Mouse (Mus musculus) limb, embryonic 13.5 days (tissue): Measurements from ENCODE around the gene Iffo1. TPM values are rescaled to one million over a fixed set of nuclear protein-coding genes. Genes with fewer than 3 reads are reported as not detected.

Source experiments
- ATAC-seq: fragments of 200-750 bp; cut with Nextera tagmentation; 2 replicates; pipeline ENCODE4 v1.8.0; 2017; ENCODE audit warnings: low read depth, moderate number of reproducible peaks, moderate TSS enrichment; ENCODE audit not compliant: low FRiP score
- H3K27ac ChIP-seq: fragments of 300-500 bp; sonication (generic); 2 replicates; pipeline ENCODE4 v1.5.1; 2015; ENCODE audit warnings: inconsistent platforms, mild to moderate bottlenecking, moderate library complexity
- H3K27me3 ChIP-seq: fragments of 300-500 bp; sonication (generic); 2 replicates; pipeline ENCODE4 v1.6.1; 2015; ENCODE audit warnings: mild to moderate bottlenecking, inconsistent platforms
- H3K36me3 ChIP-seq: fragments of 300-500 bp; sonication (generic); 2 replicates; pipeline ENCODE4 v1.6.1; 2015; ENCODE audit warnings: inconsistent platforms, mild to moderate bottlenecking, moderate library complexity
- H3K4me1 ChIP-seq: fragments of 300-500 bp; sonication (generic); 2 replicates; pipeline ENCODE4 v1.6.1; 2015; ENCODE audit warnings: inconsistent platforms
- H3K4me2 ChIP-seq: fragments of 300-500 bp; sonication (generic); replicated peaks from 2 replicates; pipeline ENCODE4 v1.6.1; 2015; ENCODE audit warnings: inconsistent platforms, mild to moderate bottlenecking, moderate library complexity
- H3K4me3 ChIP-seq: fragments of 300-500 bp; sonication (generic); 2 replicates; pipeline ENCODE4 v1.5.1; 2015; ENCODE audit warnings: moderate library complexity, mild to moderate bottlenecking, inconsistent platforms
- H3K9ac ChIP-seq: fragments of 300-500 bp; sonication (generic); 2 replicates; pipeline ENCODE4 v1.6.1; 2015; ENCODE audit warnings: mild to moderate bottlenecking, inconsistent platforms
- H3K9me3 ChIP-seq: fragments of 300-500 bp; sonication (generic); 2 replicates; pipeline ENCODE4 v1.6.1; 2016; ENCODE audit warnings: inconsistent platforms
- WGBS: fragments of 180-500 bp; shearing (Covaris S2); methylation state at CpG from one replicate; pipeline ENCODE4 v1.1.7; 2015; 5-methylcytosine and 5-hydroxymethylcytosine counted together
- polyA plus RNA-seq: library from polyadenylated mRNA; unstranded; fragments of >200 nt; fragmentation: Nextera tagmentation; extraction: Ambion mirVana; gene quantifications from 2 replicates; pipeline ENCODE4 v1.2.1, GENCODE M21; 2015

Iffo1 gene
- polyA plus RNA-seq, 1 experiment from 2014 or later, result 33.1 TPM

DNA sequence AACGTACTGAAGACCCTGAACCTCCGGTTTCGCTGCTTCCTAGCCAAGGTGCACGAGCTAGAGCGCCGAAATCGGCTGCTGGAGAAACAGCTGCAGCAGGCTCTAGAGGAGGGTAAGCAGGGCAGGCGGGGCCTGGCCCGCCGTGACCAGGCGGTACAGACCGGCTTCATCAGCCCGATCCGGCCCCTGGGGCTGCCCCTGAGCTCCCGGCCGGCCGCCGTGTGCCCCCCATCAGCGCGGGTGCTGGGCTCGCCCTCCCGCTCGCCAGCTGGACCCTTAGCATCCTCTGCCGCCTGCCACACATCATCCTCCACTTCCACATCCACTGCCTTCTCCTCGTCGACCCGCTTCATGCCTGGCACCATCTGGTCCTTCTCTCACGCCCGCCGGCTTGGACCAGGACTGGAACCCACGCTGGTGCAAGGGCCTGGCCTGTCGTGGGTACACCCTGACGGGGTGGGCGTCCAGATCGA, 474 bp downstream of the Iffo1 start:
- 1% methylated on average over 35 of the region's 35 CpGs for WGBS
- peak; percentile 49 for ATAC-seq
- H3K36me3 ChIP-seq, result peaks cover 42% of the 10 kb centered on the region
- peak overlapping the region; percentile 82 for H3K4me3 ChIP-seq
- H3K27ac ChIP-seq, result peak overlapping the region; percentile 94
- peak overlapping the region; percentile 96 for H3K9ac ChIP-seq
- H3K4me2 ChIP-seq, result peak overlapping the region; percentile 96
- H3K9me3 ChIP-seq, result no peaks in the 10 kb centered on the region
- no peaks in the 10 kb centered on the region for H3K27me3 ChIP-seq
- H3K4me1 ChIP-seq, result peaks cover 50% of the 10 kb centered on the region

GRCm38 (mm10) chr6:125146148-125146547, 1.1 kb downstream of the Iffo1 start:
- H3K36me3 ChIP-seq, result peaks cover 42% of the 10 kb centered on the region
- peak overlapping the region; percentile 94; the same call in 1 of the 2 replicates for H3K27ac ChIP-seq
- H3K9me3 ChIP-seq, result no peaks in the 10 kb centered on the region
- H3K4me2 ChIP-seq, result peak overlapping the region; percentile 96
- WGBS, result 47% methylated on average over 7 of the region's 7 CpGs
- H3K27me3 ChIP-seq, result no peaks in the 10 kb centered on the region
- peaks cover 50% of the 10 kb centered on the region for H3K4me1 ChIP-seq
- no peak for ATAC-seq
- peak overlapping the region; percentile 96 for H3K9ac ChIP-seq
- peak overlapping the region; percentile 82 for H3K4me3 ChIP-seq

DNA sequence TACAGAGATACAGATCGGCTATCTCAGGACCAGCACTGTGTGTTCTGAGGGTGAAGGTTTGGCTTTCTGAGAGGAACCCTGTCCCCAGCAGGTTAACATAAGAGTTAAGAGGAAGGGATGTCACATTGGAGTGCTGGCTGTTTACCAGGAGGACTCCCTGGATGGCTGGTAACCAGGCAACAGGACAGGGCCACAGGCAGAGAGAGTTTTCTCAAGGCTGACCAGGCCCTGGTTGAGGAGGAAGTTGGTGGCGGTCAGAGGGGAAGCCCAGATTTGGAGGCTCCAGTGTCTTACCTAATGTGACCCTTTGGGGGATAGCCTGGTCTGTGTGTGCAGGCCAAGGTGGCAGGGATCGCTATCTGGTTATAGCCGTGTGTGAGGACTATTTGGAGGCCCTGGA, 1.8 kb downstream of the Iffo1 start:
- 88% methylated on average over 4 of the region's 4 CpGs for WGBS
- Histone ChIP-seq H3K36me3 (peaks cover 41% of the 10 kb centered on the region), H3K4me3 (peak overlapping the region; percentile 82), H3K27ac (peak overlapping the region; percentile 94; the same call in 1 of the 2 replicates), H3K4me1 (peaks cover 50% of the 10 kb centered on the region), H3K9me3 (no peaks in the 10 kb centered on the region), H3K9ac (peak overlapping the region; percentile 96), H3K4me2 (peak overlapping the region; percentile 96), H3K27me3 (no peaks in the 10 kb centered on the region)
- no peak for ATAC-seq

DNA sequence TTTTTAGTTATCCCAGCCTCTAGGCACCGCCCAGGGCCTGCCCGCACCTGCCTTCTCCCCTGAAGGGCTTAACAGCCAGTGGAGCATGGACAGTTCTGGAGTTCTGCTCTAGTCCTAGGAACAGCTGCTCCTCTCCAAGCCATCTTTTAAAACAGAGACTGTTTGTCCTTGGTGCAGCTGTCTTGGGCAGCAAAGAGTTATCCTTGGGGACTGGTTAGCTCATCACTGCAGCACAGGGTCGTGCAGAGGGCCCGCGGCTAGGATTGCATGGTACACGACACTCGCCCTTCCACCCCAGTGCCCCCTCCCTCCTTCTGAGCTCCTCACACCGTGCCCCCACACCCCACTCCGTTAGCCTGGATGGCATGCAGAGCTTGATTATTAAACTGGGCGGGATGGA, 2.3 kb downstream of the Iffo1 start:
- WGBS, result 55% methylated on average over 10 of the region's 10 CpGs
- ATAC-seq, result peak; percentile 45
- Histone ChIP-seq H3K27ac (no peak overlapping the region), H3K4me3 (peak overlapping the region; percentile 82; the same call in 1 of the 2 replicates), H3K9ac (peak overlapping the region; percentile 96; the same call in 1 of the 2 replicates), H3K4me1 (peaks cover 50% of the 10 kb centered on the region), H3K36me3 (peaks cover 41% of the 10 kb centered on the region), H3K9me3 (no peaks in the 10 kb centered on the region), H3K27me3 (no peaks in the 10 kb centered on the region), H3K4me2 (peak overlapping the region; percentile 96)

GRCm38 (mm10) chr6:125148251-125148925, 3.3 kb downstream of the Iffo1 start:
- Histone ChIP-seq H3K4me1 (peaks cover 50% of the 10 kb centered on the region), H3K27ac (peak overlapping the region; percentile 73), H3K4me3 (peak overlapping the region; percentile 2; the same call in 1 of the 2 replicates), H3K9me3 (no peaks in the 10 kb centered on the region), H3K9ac (peak overlapping the region; percentile 51), H3K27me3 (no peaks in the 10 kb centered on the region), H3K36me3 (peaks cover 42% of the 10 kb centered on the region), H3K4me2 (peak overlapping the region; percentile 25)
- ATAC-seq, result no peak
- 71% methylated on average over 16 of the region's 18 CpGs for WGBS

DNA sequence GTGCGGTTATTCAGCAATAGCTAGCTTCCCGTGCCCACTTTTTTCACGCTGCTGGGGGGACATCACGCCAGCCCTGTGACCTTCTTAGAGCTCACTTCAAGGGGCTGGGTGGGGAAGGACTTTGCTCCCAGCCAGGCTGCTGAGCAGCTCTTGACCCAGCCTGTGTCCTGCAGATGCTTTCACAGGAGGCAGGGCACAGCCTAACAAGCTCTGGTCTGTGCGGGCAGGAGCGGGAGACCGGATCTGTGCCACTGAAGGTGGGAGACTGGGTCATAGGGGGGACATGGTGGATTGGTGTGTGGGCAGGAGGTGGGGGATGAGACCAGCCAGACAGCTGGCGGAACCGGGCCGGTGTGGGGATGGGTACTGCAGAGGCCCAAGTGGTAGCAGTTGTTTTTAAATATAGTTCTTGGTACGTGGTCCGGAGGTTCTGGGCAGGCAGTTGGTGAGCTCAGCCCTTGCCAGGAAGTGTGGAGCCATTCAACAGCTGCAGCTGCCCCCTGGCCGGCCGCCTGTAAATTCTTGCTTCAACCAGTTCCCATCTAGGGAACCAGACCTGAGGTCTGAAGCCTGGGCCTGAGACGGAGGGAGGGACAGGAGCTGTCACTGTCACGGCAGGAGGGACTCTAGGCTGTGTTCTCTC, 4.0 kb downstream of the Iffo1 start:
- H3K27me3 ChIP-seq, result no peaks in the 10 kb centered on the region
- 0 out of 2 replicates have a peak overlapping the region, but pooled peaks have one; percentile 2 for H3K4me3 ChIP-seq
- H3K4me2 ChIP-seq, result peak overlapping the region; percentile 25
- H3K9ac ChIP-seq, result peak overlapping the region; percentile 51
- no peaks in the 10 kb centered on the region for H3K9me3 ChIP-seq
- 77% methylated on average over 16 of the region's 16 CpGs for WGBS
- peaks cover 46% of the 10 kb centered on the region for H3K36me3 ChIP-seq
- peak overlapping the region; percentile 73 for H3K27ac ChIP-seq
- ATAC-seq, result no peak
- peaks cover 50% of the 10 kb centered on the region for H3K4me1 ChIP-seq

DNA sequence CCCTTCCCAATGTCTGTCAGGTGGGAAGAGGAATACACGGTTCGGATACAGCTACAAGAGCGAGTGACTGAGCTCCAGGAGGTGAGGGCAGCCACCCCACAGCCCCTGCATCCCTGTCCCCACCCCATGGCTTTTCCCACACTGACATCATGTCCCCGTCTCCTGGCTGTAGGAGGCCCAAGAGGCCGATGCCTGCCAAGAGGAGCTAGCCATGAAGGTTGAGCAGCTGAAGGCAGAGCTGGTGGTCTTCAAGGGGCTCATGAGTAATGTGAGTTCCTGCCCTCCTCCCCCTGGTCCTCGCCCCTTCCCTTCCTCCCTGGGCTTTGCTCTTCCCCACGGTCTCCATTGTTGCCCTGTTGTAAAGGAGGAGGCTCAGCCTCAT, 4.5 kb downstream of the Iffo1 start:
- H3K27me3 ChIP-seq, result no peaks in the 10 kb centered on the region
- peak overlapping the region; percentile 73; the same call in 1 of the 2 replicates for H3K27ac ChIP-seq
- H3K9ac ChIP-seq, result peak overlapping the region; percentile 40; the same call in 1 of the 2 replicates
- ATAC-seq, result no peak
- no peak overlapping the region; the same call in 1 of the 2 replicates for H3K4me2 ChIP-seq
- no peaks in the 10 kb centered on the region for H3K9me3 ChIP-seq
- H3K4me1 ChIP-seq, result peaks cover 45% of the 10 kb centered on the region
- H3K36me3 ChIP-seq, result peaks cover 42% of the 10 kb centered on the region
- H3K4me3 ChIP-seq, result no peak overlapping the region
- 80% methylated on average over 7 of the region's 7 CpGs for WGBS

DNA sequence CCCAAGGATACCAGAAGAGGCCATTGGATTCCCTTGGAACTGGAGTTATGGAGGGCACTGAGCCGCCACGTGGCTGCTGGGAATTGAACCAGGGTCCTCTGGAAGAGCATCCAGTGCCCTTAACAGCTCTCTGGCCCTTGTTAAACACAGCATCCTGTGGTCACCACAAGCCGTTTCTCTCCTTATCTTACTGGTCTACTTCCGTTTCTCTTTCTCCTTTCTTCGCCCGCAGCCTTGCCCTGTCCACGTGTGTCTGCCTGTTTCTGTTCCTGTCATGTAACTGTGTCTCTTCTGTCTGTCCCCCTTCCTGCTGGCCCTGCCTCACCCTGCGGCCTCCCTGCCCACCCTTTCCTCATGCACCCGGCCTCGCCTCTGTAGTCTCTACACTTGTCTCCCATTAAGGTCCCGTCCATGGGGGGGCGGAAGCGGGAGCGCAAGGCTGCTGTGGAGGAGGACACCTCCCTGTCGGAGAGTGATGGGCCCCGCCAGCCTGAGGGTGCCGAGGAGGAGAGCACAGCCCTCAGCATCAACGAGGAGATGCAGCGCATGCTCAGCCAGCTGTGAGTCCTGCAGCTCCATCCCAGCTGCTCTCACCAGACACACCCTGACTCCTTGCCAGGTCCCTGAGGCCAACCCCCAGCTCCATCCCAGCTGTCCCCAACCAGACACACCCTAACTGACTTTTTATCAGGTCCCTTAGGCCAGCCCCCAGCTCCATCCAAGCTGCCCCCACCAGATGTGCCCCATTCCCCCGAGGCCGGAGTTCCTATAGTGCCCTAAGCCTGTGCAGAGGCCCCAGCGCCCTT, 7.4 kb downstream of the Iffo1 start:
- Histone ChIP-seq H3K9ac (peak overlapping the region; percentile 8; the same call in 1 of the 2 replicates), H3K9me3 (no peaks in the 10 kb centered on the region), H3K4me2 (no peak overlapping the region), H3K27me3 (no peaks in the 10 kb centered on the region), H3K36me3 (peaks cover 60% of the 10 kb centered on the region), H3K27ac (no peak overlapping the region; the same call in 1 of the 2 replicates), H3K4me3 (no peak overlapping the region), H3K4me1 (peaks cover 24% of the 10 kb centered on the region)
- no peak for ATAC-seq
- 82% methylated on average over 22 of the region's 22 CpGs for WGBS

- ATAC-seq, result no peak
- Histone ChIP-seq H3K4me2 (no peak overlapping the region), H3K36me3 (peaks cover 66% of the 10 kb centered on the region), H3K27ac (no peak overlapping the region; the same call in 1 of the 2 replicates), H3K27me3 (no peaks in the 10 kb centered on the region), H3K4me1 (peaks cover 18% of the 10 kb centered on the region), H3K4me3 (no peak overlapping the region), H3K9me3 (no peaks in the 10 kb centered on the region), H3K9ac (peak overlapping the region; percentile 8; the same call in 1 of the 2 replicates)
- WGBS, result 81% methylated on average over 5 of the region's 5 CpGs
Observed at GRCm38 (mm10) chr6:125153018-125153389, 8.0 kb downstream of the Iffo1 start.

DNA sequence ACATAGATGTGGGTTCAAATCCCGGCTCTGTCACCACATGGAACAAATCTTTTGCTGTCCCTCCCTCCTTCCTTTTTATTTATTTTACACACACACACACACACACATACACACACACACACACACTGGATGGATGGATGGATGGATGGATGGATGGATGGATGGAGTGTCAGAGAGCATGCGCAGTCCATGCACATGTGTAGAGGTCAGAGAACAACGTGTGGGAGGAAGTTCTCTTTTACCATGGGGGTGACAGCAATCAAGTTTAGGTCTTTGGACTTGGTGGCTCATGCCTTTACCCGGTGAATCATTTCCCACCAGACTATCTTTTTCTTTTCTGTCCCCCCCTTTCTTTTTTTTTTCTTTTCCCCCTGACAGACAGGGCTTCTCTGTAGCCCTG, 8.6 kb downstream of the Iffo1 start:
- peaks cover 70% of the 10 kb centered on the region for H3K36me3 ChIP-seq
- no peaks in the 10 kb centered on the region for H3K27me3 ChIP-seq
- WGBS, result 87% methylated on average over 4 of the region's 4 CpGs
- H3K4me1 ChIP-seq, result peaks cover 11% of the 10 kb centered on the region
- no peak overlapping the region for H3K4me3 ChIP-seq
- no peaks in the 10 kb centered on the region for H3K9me3 ChIP-seq
- no peak overlapping the region for H3K4me2 ChIP-seq
- H3K9ac ChIP-seq, result no peak overlapping the region
- H3K27ac ChIP-seq, result no peak overlapping the region
- ATAC-seq, result no peak

DNA sequence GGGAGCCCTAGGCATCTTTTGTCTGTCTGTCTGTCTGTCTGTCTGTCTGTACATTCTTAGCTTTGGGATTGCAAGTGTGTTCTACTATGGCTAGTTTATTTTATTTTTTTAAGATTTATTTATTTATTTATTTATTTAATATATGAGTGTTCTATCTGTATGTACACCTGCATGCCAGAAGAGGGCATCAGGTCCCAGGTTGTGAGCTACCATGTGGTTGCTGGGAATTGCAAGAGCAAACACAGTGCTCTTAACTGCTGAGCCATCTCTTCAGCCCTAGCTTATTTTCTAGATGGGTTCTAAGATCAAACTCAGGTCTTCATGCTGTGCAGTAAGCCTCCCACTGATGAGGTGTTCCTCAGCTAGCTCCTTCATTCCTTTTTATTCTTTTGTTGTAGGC, 9.5 kb downstream of the Iffo1 start:
- no peak overlapping the region for H3K9ac ChIP-seq
- no peaks in the 10 kb centered on the region for H3K9me3 ChIP-seq
- no peaks in the 10 kb centered on the region for H3K27me3 ChIP-seq
- no peak overlapping the region for H3K4me2 ChIP-seq
- no peak overlapping the region for H3K4me3 ChIP-seq
- 0 out of 2 replicates have a peak, but pooled peaks cover 2% of the 10 kb centered on the region for H3K4me1 ChIP-seq
- ATAC-seq, result no peak
- no peak overlapping the region for H3K27ac ChIP-seq
- H3K36me3 ChIP-seq, result peaks cover 76% of the 10 kb centered on the region

- 91% methylated on average over 8 of the region's 8 CpGs for WGBS
- no peak overlapping the region for H3K27ac ChIP-seq
Observed at GRCm38 (mm10) chr6:125155262-125155661, 10.2 kb downstream of the Iffo1 start.

More at GRCm38 (mm10) chr6:125155262-125155661, 10.2 kb downstream of the Iffo1 start:
- Histone ChIP-seq H3K9me3 (no peaks in the 10 kb centered on the region), H3K36me3 (peaks cover 79% of the 10 kb centered on the region), H3K4me2 (no peak overlapping the region), H3K9ac (no peak overlapping the region), H3K4me3 (no peak overlapping the region), H3K27me3 (no peaks in the 10 kb centered on the region), H3K4me1 (peaks cover 7% of the 10 kb centered on the region; the same call in 1 of the 2 replicates)
- ATAC-seq, result no peak
